Mouse (Mus musculus) MEL-GATA-1-ER (cell line): Measurements from ENCODE around the gene Myh2.

ENCODE experiments used
- DNase-seq: peaks from one replicate; pipeline ENCODE4 v3.0.0-alpha.2; 2012; ENCODE audit warnings: low read depth; ENCODE audit errors: extremely low read depth

Myh2 gene

GRCm38 (mm10) chr11:67170727-67171126, at the start of gene Myh2:
Myh2 (plus strand) TSS chr11:67171027.
- no peak for DNase-seq

GRCm38 (mm10) chr11:67124943-67125342, 45.9 kb upstream of the Myh2 start:
- DNase-seq: no peak

- no peak for DNase-seq
Observed at GRCm38 (mm10) chr11:67125361-67125760, 45.5 kb upstream of the Myh2 start.

GRCm38 (mm10) chr11:67133526-67133925, 37.3 kb upstream of the Myh2 start:
- DNase-seq: no peak

GRCm38 (mm10) chr11:67134654-67135053, 36.2 kb upstream of the Myh2 start:
- no peak for DNase-seq

- no peak for DNase-seq
Observed at GRCm38 (mm10) chr11:67135532-67135931, 35.3 kb upstream of the Myh2 start.

GRCm38 (mm10) chr11:67139556-67139955, 31.3 kb upstream of the Myh2 start:
- no peak for DNase-seq

- no peak for DNase-seq
Observed at GRCm38 (mm10) chr11:67140175-67140574, 30.7 kb upstream of the Myh2 start.

GRCm38 (mm10) chr11:67141031-67141430, 29.8 kb upstream of the Myh2 start:
- DNase-seq: no peak

GRCm38 (mm10) chr11:67142047-67142446, 28.8 kb upstream of the Myh2 start:
- DNase-seq: no peak

- DNase-seq: no peak
Observed at GRCm38 (mm10) chr11:67143065-67143464, 27.8 kb upstream of the Myh2 start.

- no peak for DNase-seq
Observed at GRCm38 (mm10) chr11:67143863-67144498, 26.8 kb upstream of the Myh2 start.

GRCm38 (mm10) chr11:67144559-67145265, 26.1 kb upstream of the Myh2 start:
- no peak for DNase-seq

GRCm38 (mm10) chr11:67145482-67146408, 25.1 kb upstream of the Myh2 start:
- DNase-seq: no peak

- DNase-seq: no peak
Observed at GRCm38 (mm10) chr11:67146409-67147282, 24.2 kb upstream of the Myh2 start.

- no peak for DNase-seq
Observed at GRCm38 (mm10) chr11:67147283-67147921, 23.4 kb upstream of the Myh2 start.

- no peak for DNase-seq
Observed at GRCm38 (mm10) chr11:67148286-67149012, 22.4 kb upstream of the Myh2 start.

GRCm38 (mm10) chr11:67150237-67150636, 20.6 kb upstream of the Myh2 start:
- DNase-seq: no peak

- no peak for DNase-seq
Observed at GRCm38 (mm10) chr11:67151159-67151558, 19.7 kb upstream of the Myh2 start.
